Mouse (Mus musculus): ENCODE results near the gene Stk4. TPM values are rescaled to one million over a fixed set of nuclear protein-coding genes. Genes with fewer than 3 reads are reported as not detected.
A peak's percentile ranks its signal among the peaks of the same experiment; 100 is the strongest.

The Stk4 gene
- polyA plus RNA-seq, 1 experiment from 2014 or later = 41.1 TPM

GRCm38 (mm10) chr2:164126533-164126955, 56.4 kb downstream of the Stk4 start:
- no peaks in the 10 kb centered on the region for H3K4me1 ChIP-seq (replicated peaks; ENCODE audit: control insufficient read depth, insufficient read depth, low read length)
- H3K9ac ChIP-seq (ENCODE audit: low read depth, low read length) = no peak overlapping the region
- H3K4me2 ChIP-seq (replicated peaks; ENCODE audit: low read depth, low read length) = no peak overlapping the region
- WGBS = 83% methylated on average over 13 of the region's 13 CpGs
- no peak overlapping the region for H3K4me3 ChIP-seq (ENCODE audit: low read depth, low read length)
- H3K36me3 ChIP-seq (ENCODE audit: control insufficient read depth, insufficient read depth, low read length) = no peaks in the 10 kb centered on the region
- ATAC-seq (ENCODE audit: low FRiP score) (no peak), DNase-seq (ENCODE audit: low spot score) (no peak)
- H3K9me3 ChIP-seq (ENCODE audit: control insufficient read depth, low read length) = no peaks in the 10 kb centered on the region
- no peaks in the 10 kb centered on the region for H3K27me3 ChIP-seq (ENCODE audit: control insufficient read depth, insufficient read depth, low read length)
- no peak overlapping the region for H3K27ac ChIP-seq (ENCODE audit: low read depth, low read length)

- Histone ChIP-seq H3K9ac (ENCODE audit: low read depth, low read length) (no peak overlapping the region), H3K36me3 (ENCODE audit: control insufficient read depth, insufficient read depth, low read length) (no peaks in the 10 kb centered on the region)
Observed at GRCm38 (mm10) chr2:164127297-164127696, 57.2 kb downstream of the Stk4 start.

GRCm38 (mm10) chr2:164128576-164129411, 58.7 kb downstream of the Stk4 start:
- H3K4me1 ChIP-seq (replicated peaks; ENCODE audit: control insufficient read depth, insufficient read depth, low read length) = no peaks in the 10 kb centered on the region
- no peak overlapping the region for H3K27ac ChIP-seq (ENCODE audit: low read depth, low read length)
- ATAC-seq (ENCODE audit: low FRiP score) (no peak), DNase-seq (ENCODE audit: low spot score) (no peak)
- no peaks in the 10 kb centered on the region for H3K9me3 ChIP-seq (ENCODE audit: control insufficient read depth, low read length)
- WGBS = 89% methylated on average over 12 of the region's 12 CpGs
- no peaks in the 10 kb centered on the region for H3K36me3 ChIP-seq (ENCODE audit: control insufficient read depth, insufficient read depth, low read length)
- H3K9ac ChIP-seq (ENCODE audit: low read depth, low read length) = no peak overlapping the region
- no peak overlapping the region for H3K4me3 ChIP-seq (ENCODE audit: low read depth, low read length)
- H3K27me3 ChIP-seq (ENCODE audit: control insufficient read depth, insufficient read depth, low read length) = no peaks in the 10 kb centered on the region
- no peak overlapping the region for H3K4me2 ChIP-seq (replicated peaks; ENCODE audit: low read depth, low read length)

More at GRCm38 (mm10) chr2:164127297-164127696, 57.2 kb downstream of the Stk4 start:
- H3K27ac ChIP-seq (ENCODE audit: low read depth, low read length) = no peak overlapping the region
- ATAC-seq (ENCODE audit: low FRiP score) (no peak), DNase-seq (ENCODE audit: low spot score) (no peak)
- H3K4me3 ChIP-seq (ENCODE audit: low read depth, low read length) = no peak overlapping the region
- H3K4me2 ChIP-seq (replicated peaks; ENCODE audit: low read depth, low read length) = no peak overlapping the region
- no peaks in the 10 kb centered on the region for H3K9me3 ChIP-seq (ENCODE audit: control insufficient read depth, low read length)
- H3K27me3 ChIP-seq (ENCODE audit: control insufficient read depth, insufficient read depth, low read length) = no peaks in the 10 kb centered on the region
- H3K4me1 ChIP-seq (replicated peaks; ENCODE audit: control insufficient read depth, insufficient read depth, low read length) = no peaks in the 10 kb centered on the region
- 96% methylated on average over 2 of the region's 2 CpGs for whole genome bisulfite sequencing

- Histone ChIP-seq H3K27ac (ENCODE audit: low read depth, low read length) (no peak overlapping the region), H3K36me3 (ENCODE audit: control insufficient read depth, insufficient read depth, low read length) (no peaks in the 10 kb centered on the region), H3K9ac (ENCODE audit: low read depth, low read length) (no peak overlapping the region), H3K9me3 (ENCODE audit: control insufficient read depth, low read length) (no peaks in the 10 kb centered on the region), H3K4me2 (replicated peaks; ENCODE audit: low read depth, low read length) (no peak overlapping the region), H3K4me1 (replicated peaks; ENCODE audit: control insufficient read depth, insufficient read depth, low read length) (no peaks in the 10 kb centered on the region), H3K27me3 (ENCODE audit: control insufficient read depth, insufficient read depth, low read length) (no peaks in the 10 kb centered on the region), H3K4me3 (ENCODE audit: low read depth, low read length) (no peak overlapping the region)
- ATAC-seq (ENCODE audit: low FRiP score) (no peak), DNase-seq (ENCODE audit: low spot score) (no peak)
- WGBS = 93% methylated on average over 1 of the region's 1 CpGs
Observed at GRCm38 (mm10) chr2:164131586-164131985, 61.5 kb downstream of the Stk4 start.

- no peaks in the 10 kb centered on the region for H3K27me3 ChIP-seq (ENCODE audit: control insufficient read depth, insufficient read depth, low read length)
- DNase-seq (ENCODE audit: low spot score) (no peak), ATAC-seq (ENCODE audit: low FRiP score) (no peak)
- H3K27ac ChIP-seq (ENCODE audit: low read depth, low read length) = no peak overlapping the region
- H3K9ac ChIP-seq (ENCODE audit: low read depth, low read length) = no peak overlapping the region
- H3K4me2 ChIP-seq (replicated peaks; ENCODE audit: low read depth, low read length) = no peak overlapping the region
- no peaks in the 10 kb centered on the region for H3K36me3 ChIP-seq (ENCODE audit: control insufficient read depth, insufficient read depth, low read length)
- no peaks in the 10 kb centered on the region for H3K9me3 ChIP-seq (ENCODE audit: control insufficient read depth, low read length)
- 76% methylated on average over 6 of the region's 6 CpGs for WGBS
- H3K4me3 ChIP-seq (ENCODE audit: low read depth, low read length) = no peak overlapping the region
- no peaks in the 10 kb centered on the region for H3K4me1 ChIP-seq (replicated peaks; ENCODE audit: control insufficient read depth, insufficient read depth, low read length)
Observed at GRCm38 (mm10) chr2:164134563-164134962, 64.4 kb downstream of the Stk4 start.

- H3K4me1 ChIP-seq (replicated peaks; ENCODE audit: control insufficient read depth, insufficient read depth, low read length) = no peaks in the 10 kb centered on the region
- no peak for ATAC-seq (ENCODE audit: low FRiP score)
- no peak overlapping the region for H3K4me2 ChIP-seq (replicated peaks; ENCODE audit: low read depth, low read length)
- H3K4me3 ChIP-seq (ENCODE audit: low read depth, low read length) = no peak overlapping the region
- no peak overlapping the region for H3K27ac ChIP-seq (ENCODE audit: low read depth, low read length)
- WGBS = 86% methylated on average over 1 of the region's 1 CpGs
- no peak overlapping the region for H3K9ac ChIP-seq (ENCODE audit: low read depth, low read length)
- DNase-seq (ENCODE audit: low spot score) = no peak
- H3K27me3 ChIP-seq (ENCODE audit: control insufficient read depth, insufficient read depth, low read length) = no peaks in the 10 kb centered on the region
- no peaks in the 10 kb centered on the region for H3K36me3 ChIP-seq (ENCODE audit: control insufficient read depth, insufficient read depth, low read length)
- H3K9me3 ChIP-seq (ENCODE audit: control insufficient read depth, low read length) = no peaks in the 10 kb centered on the region
Observed at GRCm38 (mm10) chr2:164135367-164135766, 65.2 kb downstream of the Stk4 start.

- H3K9ac ChIP-seq (ENCODE audit: low read depth, low read length) = no peak overlapping the region
- DNase-seq (ENCODE audit: low spot score) = no peak
Observed at GRCm38 (mm10) chr2:164136393-164136792, 66.3 kb downstream of the Stk4 start.

GRCm38 (mm10) chr2:164137754-164138153, 67.6 kb downstream of the Stk4 start:
- no peaks in the 10 kb centered on the region for H3K27me3 ChIP-seq (ENCODE audit: control insufficient read depth, insufficient read depth, low read length)
- no peaks in the 10 kb centered on the region for H3K9me3 ChIP-seq (ENCODE audit: control insufficient read depth, low read length)
- 0 out of 2 replicates have a peak overlapping the region, but pooled peaks have one; percentile 17 for H3K9ac ChIP-seq (ENCODE audit: low read depth, low read length)
- H3K4me2 ChIP-seq (replicated peaks; ENCODE audit: low read depth, low read length) = no peak overlapping the region
- DNase-seq (ENCODE audit: low spot score) (no peak), ATAC-seq (ENCODE audit: low FRiP score) (no peak)
- no peaks in the 10 kb centered on the region for H3K4me1 ChIP-seq (replicated peaks; ENCODE audit: control insufficient read depth, insufficient read depth, low read length)
- no peak overlapping the region for H3K4me3 ChIP-seq (ENCODE audit: low read depth, low read length)
- no peaks in the 10 kb centered on the region for H3K36me3 ChIP-seq (ENCODE audit: control insufficient read depth, insufficient read depth, low read length)
- 76% methylated on average over 6 of the region's 6 CpGs for WGBS
- H3K27ac ChIP-seq (ENCODE audit: low read depth, low read length) = no peak overlapping the region

More at GRCm38 (mm10) chr2:164136393-164136792, 66.3 kb downstream of the Stk4 start:
- Histone ChIP-seq H3K4me3 (ENCODE audit: low read depth, low read length) (no peak overlapping the region), H3K27me3 (ENCODE audit: control insufficient read depth, insufficient read depth, low read length) (no peaks in the 10 kb centered on the region), H3K27ac (ENCODE audit: low read depth, low read length) (no peak overlapping the region), H3K4me1 (replicated peaks; ENCODE audit: control insufficient read depth, insufficient read depth, low read length) (no peaks in the 10 kb centered on the region), H3K9me3 (ENCODE audit: control insufficient read depth, low read length) (no peaks in the 10 kb centered on the region), H3K4me2 (replicated peaks; ENCODE audit: low read depth, low read length) (no peak overlapping the region), H3K36me3 (ENCODE audit: control insufficient read depth, insufficient read depth, low read length) (no peaks in the 10 kb centered on the region)
- WGBS = 45% methylated on average over 2 of the region's 2 CpGs
- ATAC-seq (ENCODE audit: low FRiP score) = no peak

GRCm38 (mm10) chr2:164142021-164142420, 71.9 kb downstream of the Stk4 start:
- no peaks in the 10 kb centered on the region for H3K4me1 ChIP-seq (replicated peaks; ENCODE audit: control insufficient read depth, insufficient read depth, low read length)
- no peak overlapping the region for H3K9ac ChIP-seq (ENCODE audit: low read depth, low read length)
- no peaks in the 10 kb centered on the region for H3K27me3 ChIP-seq (ENCODE audit: control insufficient read depth, insufficient read depth, low read length)
- no peak overlapping the region for H3K4me2 ChIP-seq (replicated peaks; ENCODE audit: low read depth, low read length)
- no peaks in the 10 kb centered on the region for H3K9me3 ChIP-seq (ENCODE audit: control insufficient read depth, low read length)
- H3K27ac ChIP-seq (ENCODE audit: low read depth, low read length) = no peak overlapping the region; the same call in 1 of the 2 replicates
- ATAC-seq (ENCODE audit: low FRiP score) (no peak), DNase-seq (ENCODE audit: low spot score) (no peak)
- H3K36me3 ChIP-seq (ENCODE audit: control insufficient read depth, insufficient read depth, low read length) = no peaks in the 10 kb centered on the region
- 66% methylated on average over 10 of the region's 10 CpGs for WGBS
- H3K4me3 ChIP-seq (ENCODE audit: low read depth, low read length) = no peak overlapping the region

Measured in hindbrain, embryonic 11.5 days (tissue).